Mouse (Mus musculus): ENCODE measurements around the gene Ube2l6.

The Ube2l6 gene

DNA sequence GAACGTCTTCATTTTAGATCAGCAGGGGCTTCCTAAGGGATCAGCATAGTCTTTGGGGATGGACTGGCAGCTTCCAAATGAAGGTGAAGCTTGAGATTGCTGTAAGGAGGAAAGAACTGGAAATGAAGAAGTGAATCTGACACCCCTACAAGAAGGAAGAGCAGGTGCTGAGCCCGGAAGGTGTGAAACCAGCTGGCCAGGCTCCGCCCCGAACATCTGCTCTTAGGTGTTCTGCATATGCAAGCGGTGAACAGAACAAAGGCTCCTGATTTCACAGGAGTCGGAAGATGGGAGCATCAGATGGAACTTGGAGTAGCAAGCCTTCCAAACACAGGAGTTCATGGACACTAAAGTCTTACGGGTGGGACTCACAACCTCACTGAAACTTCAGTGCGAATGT, 38.5 kb downstream of the Ube2l6 start:
- no peak for ATAC-seq (ENCODE audit: insufficient number of reproducible peaks, low FRiP score, low TSS enrichment)

DNA sequence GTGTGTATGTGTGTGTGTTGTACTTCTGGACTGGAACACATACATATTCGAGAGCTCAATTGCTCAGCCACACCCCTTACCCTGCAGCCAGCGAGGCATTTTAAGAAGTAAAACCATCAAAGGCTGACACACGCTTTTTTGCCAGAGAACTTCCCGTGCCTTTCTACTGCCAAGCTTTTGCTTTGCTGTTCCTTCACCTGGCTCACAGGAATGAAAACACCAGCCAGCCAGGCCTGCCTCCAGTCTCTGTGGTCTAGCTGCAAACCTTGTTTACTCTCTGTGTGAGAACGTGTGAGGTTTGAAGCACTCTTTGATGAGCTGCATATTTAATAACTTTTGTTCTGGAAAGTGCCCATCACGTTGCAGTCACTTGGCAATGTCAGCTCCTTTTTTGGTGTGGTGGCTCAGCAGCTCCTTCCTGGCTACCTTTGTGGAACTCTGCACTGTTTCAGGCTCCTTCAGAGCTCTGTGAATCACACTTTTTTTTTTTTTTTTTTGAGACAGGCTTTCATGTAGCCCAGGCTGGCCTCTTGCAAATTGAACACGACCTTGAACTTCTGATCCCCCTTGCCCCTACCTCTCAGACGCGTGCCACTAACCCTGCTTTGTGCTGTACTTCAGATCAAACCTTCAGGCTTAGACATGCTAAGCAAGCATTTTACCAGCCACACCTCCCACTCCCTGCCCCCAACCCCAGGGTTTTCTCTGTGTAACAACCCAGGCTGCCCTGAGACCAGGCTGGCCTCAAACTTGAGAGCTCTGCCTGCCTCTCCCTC, 39.4 kb downstream of the Ube2l6 start:
- ATAC-seq (ENCODE audit: insufficient number of reproducible peaks, low FRiP score, low TSS enrichment) = no peak

DNA sequence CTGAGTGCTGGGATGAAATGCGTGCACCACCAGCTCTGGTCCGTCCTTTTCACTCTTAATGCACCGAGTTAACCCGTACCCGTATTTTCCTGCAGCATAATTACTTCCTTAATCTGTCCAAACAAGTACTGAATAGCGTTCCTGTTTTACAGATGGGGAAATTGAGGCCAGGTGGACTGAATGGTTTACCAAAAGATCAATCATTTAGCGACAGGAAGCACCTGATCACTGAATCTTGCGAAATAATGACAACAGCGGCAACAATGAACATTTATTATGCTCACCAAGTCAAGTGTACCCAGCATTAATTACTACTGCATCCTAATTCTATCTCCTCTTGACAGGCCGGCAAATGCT, 39.9 kb downstream of the Ube2l6 start, which contains the start of gene Slc43a1:
Gene Slc43a1, plus strand, starts transcription at position 258 of the 357 bp plus-strand sequence.
- ATAC-seq (ENCODE audit: insufficient number of reproducible peaks, low FRiP score, low TSS enrichment) = no peak

DNA sequence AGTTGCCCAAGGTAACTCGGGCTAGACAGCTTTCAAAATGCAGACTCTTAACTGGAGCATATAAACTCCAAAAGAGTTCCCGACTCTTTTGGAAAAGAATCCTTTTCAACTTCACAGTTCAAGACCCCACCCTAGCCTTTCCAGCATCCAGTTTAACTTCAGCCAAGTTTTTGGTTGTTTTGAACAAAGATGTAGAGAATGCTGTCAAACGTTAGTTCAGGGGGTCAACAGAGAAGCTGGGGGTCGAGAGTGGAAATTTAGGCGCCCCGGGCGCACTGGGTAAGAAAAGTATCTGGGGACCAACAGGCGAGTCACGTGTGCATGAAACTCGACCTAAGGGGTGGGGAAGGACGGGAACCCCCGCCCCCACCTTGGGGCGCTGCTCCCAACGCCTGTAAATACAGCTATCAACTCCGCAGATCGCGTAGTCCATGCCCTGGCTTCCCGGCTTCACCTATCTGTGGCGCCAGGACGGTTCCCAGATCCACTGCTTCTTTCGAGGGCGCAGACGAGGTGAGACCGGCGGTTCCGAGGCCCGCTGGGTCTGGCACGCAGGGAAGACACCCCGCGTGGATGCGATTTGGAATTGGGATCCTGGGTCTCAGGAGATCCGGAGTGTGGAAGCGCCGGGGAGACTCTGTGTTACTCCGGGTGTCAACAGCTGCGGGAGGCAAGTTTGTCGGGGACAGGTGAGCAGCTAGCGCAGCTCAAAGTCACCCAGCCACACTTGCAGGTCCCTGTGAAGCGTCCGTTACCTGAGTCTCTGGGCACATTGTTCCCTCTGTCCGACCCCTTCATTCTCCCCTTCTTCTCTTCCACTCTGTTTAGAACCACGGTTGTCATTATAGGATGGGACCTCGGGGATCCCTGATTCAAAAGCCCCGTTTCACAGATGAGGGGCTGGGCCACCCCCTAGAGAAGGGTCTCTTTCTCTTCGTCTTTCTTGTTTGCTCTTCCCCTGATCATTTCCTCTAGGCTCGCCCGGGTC, 40.7 kb downstream of the Ube2l6 start:
- no peak for ATAC-seq (ENCODE audit: insufficient number of reproducible peaks, low FRiP score, low TSS enrichment)

DNA sequence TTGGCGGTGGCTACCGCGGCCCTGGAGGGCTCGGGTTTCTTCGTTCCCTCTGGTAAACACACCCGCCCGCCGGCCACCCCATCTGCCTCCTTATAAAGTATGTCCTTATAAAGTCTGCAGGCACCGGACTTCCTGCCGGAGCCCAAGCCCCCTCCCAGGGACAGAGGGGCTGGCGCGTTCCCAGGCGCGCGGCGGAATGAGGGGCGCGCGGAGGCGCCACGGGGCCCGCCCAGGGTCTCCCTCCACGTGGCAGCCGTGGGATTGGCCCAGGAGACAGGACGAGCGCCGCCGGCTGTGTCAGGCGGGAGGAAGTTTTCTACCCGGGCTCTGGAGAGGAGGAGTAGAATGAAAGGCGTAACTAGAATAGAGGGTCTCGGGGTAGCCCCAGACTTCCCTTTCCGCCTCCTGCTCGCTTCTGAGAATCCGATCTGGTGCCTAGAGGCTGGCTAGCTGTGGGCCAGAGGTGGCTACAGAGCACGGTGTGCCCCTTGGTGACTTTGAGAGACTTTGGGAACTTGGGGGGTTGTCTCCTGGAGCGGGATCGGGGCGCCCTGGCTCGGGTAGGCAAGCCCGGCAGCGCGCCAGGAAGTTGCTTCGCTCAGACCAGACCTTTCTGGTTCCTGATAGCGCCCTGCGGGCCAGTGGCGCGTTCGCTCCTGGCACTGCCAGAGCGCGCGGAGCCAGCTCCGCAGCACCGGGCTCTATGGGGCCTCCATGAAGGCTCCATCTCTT, 41.6 kb downstream of the Ube2l6 start:
- ATAC-seq (ENCODE audit: insufficient number of reproducible peaks, low FRiP score, low TSS enrichment) = no peak

DNA sequence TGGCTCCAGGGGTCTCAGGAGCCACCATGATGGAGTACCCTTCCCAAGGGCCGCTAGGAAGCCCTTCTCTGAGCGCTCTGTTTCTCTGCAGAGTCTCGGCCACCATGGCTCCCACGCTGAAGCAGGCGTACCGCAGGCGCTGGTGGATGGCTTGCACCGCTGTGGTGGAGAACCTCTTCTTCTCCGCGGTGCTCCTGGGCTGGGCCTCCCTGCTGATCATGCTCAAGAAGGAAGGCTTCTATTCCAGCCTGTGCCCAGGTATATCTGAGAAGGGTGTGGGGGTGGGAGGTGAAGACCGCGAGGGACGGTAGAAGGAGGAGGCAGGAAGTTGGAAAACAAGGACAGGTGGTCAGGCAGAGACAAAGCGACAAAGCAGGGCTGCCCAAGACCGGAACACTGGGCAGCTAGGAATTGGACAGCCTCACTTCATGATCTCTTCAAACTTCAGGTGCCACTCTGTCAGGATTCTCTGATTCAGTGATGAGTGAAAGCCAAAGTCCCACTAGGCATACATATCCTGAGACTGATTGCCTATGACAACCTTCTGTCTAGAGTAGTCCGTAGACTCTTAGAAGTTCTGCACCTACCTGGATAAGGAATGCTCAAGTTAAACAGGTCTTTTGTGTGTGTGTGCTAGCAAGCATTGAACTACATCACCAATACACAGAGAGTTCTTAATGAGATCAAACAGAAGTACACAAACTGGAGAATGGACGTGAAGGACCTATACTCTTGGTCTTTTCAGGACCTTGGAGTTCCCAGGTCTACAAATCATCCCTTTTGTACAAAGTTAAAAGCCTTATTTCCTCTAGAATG, 42.3 kb downstream of the Ube2l6 start:
- no peak for ATAC-seq (ENCODE audit: insufficient number of reproducible peaks, low FRiP score, low TSS enrichment)

DNA sequence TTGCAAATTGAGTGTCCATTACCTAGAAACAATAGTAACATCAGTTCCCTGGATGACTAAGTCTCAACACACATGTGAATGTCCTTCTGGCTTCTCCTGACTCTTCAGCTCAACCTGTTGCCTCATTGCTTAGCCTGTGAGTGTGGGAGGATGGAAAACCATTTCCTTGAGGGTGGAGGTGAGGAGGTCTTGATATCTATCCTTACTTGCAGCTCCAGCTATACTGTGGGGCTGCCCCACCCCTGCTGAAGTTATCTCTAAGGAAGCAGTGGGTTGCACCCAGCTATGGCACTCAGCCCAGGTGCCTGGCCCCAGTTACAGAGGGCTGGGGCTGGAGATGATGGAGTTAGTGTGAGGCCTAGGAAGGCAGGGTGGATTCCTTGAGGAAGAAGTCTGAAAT, 43.3 kb downstream of the Ube2l6 start:
- ATAC-seq (ENCODE audit: insufficient number of reproducible peaks, low FRiP score, low TSS enrichment) = no peak

DNA sequence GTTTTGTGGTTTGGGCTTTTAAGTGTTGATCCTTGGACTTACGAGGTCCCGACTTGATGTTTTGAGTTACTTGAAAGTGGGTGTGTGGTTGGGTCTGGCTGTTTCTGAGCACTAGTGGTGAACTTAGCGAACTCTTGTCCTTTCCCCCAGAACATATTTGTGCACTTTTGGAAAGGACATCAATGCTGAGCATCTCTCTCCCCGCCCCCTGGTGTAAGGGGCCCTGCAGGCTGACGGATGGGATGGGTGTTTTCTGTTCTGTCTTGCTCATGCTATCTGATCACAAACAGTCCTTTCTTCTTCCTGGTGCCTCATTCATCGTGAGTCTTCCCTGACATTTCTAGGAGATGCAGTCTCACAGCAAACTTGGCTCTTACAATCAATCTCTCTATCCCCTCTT, 45.0 kb downstream of the Ube2l6 start:
- ATAC-seq (ENCODE audit: insufficient number of reproducible peaks, low FRiP score, low TSS enrichment) = no peak

DNA sequence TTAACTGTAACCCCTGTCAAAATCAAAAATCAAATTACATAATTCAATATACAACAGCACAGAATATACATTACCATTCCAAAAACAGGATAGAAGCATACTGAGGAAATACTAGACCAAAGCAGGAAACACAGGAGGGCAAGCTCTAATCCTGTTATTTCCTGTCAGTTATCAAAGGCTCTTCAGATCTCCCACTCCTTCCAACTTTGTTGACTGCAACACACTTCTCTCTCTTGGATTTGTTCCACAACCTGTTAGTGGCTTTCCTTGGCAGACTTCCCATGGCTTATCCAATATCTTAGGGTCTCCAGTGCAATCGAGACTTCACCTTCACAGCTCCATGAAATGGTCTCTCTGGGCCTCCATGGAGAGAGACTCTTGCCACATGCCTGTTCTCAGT, 46.6 kb downstream of the Ube2l6 start:
- ATAC-seq (ENCODE audit: insufficient number of reproducible peaks, low FRiP score, low TSS enrichment) = no peak

DNA sequence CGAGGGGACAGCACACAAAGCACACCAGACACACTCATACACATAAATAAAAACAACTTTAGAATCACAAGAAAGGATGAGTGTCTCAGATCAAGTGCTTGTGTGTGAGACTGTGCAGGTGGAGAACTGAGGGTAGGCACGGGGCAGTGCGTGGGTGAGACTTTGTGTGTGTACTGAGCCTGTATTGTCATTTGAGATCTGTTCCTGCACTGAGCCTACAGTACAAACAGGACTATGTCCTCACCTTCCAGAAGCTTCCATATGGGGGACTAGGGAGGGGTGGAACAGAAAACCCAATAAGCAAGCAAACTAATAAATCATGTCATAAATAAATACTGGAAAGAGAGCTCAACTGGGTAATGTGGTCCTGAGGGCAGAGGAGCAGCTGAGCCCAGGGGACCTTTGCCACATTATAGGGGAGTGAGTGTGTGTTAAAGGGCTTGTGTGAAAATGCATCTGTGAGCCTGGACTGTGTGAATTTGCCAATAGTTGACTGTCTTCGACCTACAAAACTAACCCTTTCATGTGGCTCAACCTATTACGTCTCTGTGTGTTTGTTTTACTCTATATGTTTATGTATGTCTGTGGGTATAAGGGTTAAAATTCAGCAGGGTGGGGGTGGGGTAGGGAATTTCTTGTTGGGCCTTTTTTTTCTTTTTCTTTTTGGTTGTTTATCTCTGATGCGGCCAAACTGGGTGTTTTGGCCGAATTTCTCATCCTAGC, 51.9 kb downstream of the Ube2l6 start:
- no peak for ATAC-seq (ENCODE audit: insufficient number of reproducible peaks, low FRiP score, low TSS enrichment)

DNA sequence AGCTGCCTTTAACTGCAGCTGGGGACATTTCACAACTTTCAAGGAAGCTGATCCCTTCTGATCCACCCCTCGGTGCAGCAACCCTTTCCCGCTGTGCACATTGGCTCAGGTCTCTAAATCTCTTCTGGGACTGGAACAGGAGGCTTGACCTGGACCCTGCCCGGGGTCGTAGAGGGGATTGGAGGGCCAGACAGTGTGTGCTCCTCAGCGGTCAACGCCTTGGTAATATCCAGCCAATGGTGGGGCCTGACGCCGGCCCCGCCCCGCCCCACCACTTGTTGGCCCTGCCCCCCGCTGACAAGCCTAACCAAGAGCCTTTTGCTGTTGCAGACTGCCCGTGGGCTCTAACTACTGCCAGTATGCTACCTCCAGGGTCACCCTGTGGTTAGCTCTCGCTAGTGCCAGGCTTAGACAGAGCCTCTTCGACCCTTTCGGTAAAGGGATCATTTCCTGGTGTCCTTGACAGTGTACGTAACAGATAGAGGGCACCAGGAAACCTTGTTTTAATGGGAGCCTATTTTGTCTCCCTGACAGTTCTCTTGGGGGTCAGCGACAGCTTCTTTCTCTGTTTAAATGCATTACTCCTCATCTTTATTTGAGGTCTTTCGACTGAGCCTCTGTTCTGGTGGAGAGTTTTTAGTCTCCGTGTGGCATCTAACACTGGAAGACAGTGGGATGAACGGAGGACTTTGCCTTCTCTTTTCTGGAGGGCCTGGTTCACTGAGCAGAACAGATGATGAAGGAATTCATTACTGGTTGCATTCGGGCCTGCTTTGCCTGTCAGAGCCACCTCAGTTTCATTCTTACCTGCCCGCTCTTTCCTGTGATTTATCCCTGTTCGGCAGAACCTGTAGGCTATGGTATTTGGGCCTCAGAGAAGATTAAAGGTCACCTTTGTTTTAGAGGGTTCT, 52.8 kb downstream of the Ube2l6 start:
- no peak for ATAC-seq (ENCODE audit: insufficient number of reproducible peaks, low FRiP score, low TSS enrichment)

DNA sequence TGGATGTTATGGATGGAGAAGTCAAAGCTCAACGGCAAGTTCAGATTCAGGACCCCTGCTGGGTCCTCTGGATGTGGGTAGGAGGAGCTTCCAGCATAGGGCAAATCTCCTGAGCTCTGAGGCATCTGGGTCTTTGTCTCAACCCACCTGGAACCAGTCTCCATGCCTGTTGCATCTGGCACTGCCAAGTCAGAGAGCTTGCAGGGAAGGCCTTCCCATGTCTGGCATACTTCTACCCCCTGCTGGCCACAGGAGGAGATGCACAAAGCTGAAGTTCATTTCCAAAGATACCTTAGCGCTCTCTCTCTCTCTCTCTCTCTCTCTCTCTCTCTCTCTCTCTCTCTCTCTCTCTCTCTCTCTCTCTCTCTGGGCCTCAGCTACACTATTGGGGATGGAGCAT, 57.1 kb downstream of the Ube2l6 start:
- no peak for ATAC-seq (ENCODE audit: insufficient number of reproducible peaks, low FRiP score, low TSS enrichment)

DNA sequence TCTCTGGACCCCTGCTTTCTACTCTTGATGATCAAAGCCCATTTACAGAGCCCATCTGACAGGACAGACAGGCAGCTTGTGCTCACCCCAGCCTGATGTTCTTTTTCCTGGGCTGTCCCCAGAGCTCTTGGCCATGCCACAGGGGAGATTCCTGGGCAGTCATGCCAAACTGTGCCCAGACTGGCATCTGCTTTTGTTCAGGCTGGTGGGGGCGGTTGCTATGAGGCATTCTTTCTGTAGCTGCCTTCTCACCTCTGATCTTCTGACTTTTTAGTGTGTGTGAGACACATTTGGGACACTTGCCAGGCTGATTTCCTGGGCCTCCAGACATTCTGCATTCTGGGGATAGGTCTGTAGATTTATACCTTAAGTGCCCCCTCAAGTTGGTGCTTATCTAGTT, 59.9 kb downstream of the Ube2l6 start:
- no peak for ATAC-seq (ENCODE audit: insufficient number of reproducible peaks, low FRiP score, low TSS enrichment)
